Mouse (Mus musculus): Measurements from ENCODE around the gene Hoxb2. TPM values are rescaled to one million over a fixed set of nuclear protein-coding genes. Genes with fewer than 3 reads are reported as not detected.
A peak's percentile ranks its signal among the peaks of the same experiment; 100 is the strongest.

Hoxb2 gene
- polyA plus RNA-seq (2012; rRNA removed): 4.2 and 4.7 TPM in 2 replicates

DNA sequence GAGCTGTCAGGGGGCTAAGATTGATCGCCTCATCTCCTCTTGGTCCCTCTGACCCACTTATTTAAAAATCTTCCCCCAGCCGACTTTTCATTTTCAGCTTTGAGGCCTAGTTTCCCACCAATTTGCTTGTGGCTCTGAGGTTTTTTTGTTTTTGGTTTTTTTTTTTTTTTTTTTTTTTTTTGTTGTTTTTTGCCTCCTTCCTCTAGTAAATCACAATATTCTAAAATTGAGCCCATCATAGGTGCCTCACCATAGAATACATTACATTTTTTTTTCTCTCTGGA, at the start of gene Hoxb2:
Gene Hoxb2, plus strand, starts transcription at position 185 of the 284 bp plus-strand sequence.
- peaks cover 22% of the 10 kb centered on the region for H3K27me3 ChIP-seq (ENCODE audit: control insufficient read depth, insufficient read depth, low read length)
- no peak for DNase-seq
- no peak within 1 kb of the TSS for H3K27ac ChIP-seq (ENCODE audit: insufficient read depth, low read length)
- TF ChIP-seq POLR2A (IDR thresholded peaks at IDR 0.05; ENCODE audit: borderline replicate concordance, insufficient read depth, low read length): no peak
- H3K4me3 ChIP-seq (replicated peaks; ENCODE audit: insufficient read depth, low read depth, low read length): no peak within 1 kb of the TSS
- 27% methylated on average over 2 of the region's 2 CpGs for WGBS
- H3K4me1 ChIP-seq (ENCODE audit: control insufficient read depth, insufficient read depth, low read length): no peaks in the 10 kb centered on the region

DNA sequence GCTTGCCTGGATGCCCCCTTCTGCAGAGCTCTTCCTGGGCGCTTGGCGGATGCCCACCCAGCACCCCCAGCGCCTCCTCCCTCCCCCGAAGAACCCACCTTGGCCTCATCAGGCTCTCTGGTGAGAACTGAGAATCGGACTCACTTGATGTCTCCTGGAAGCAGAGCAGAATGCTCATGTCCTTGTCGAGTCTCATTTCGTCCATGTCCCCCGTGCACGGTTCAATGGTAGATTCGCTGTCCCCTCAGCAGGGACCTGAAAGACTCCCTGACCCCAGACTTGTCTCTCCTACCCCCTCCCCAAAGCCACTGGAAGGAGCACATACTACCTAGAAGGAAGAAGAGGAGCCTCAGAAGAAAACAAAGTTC, 49.3 kb upstream of the Hoxb2 start:
- H3K4me3 ChIP-seq (replicated peaks; ENCODE audit: insufficient read depth, low read depth, low read length): no peak overlapping the region
- H3K27me3 ChIP-seq (ENCODE audit: control insufficient read depth, insufficient read depth, low read length): peaks cover 20% of the 10 kb centered on the region; the same call in 1 of the 2 replicates
- no peak overlapping the region for H3K27ac ChIP-seq (ENCODE audit: insufficient read depth, low read length)
- WGBS: 7% methylated on average over 10 of the region's 10 CpGs
- TF ChIP-seq CTCF (IDR thresholded peaks at IDR 0.05; ENCODE audit: borderline replicate concordance, insufficient read depth, low read depth, low read length) (no peak), POLR2A (IDR thresholded peaks at IDR 0.05; ENCODE audit: borderline replicate concordance, insufficient read depth, low read length) (no peak)
- no peak for DNase-seq
- H3K4me1 ChIP-seq (ENCODE audit: control insufficient read depth, insufficient read depth, low read length): no peaks in the 10 kb centered on the region

- Histone ChIP-seq H3K27ac (ENCODE audit: insufficient read depth, low read length) (no peak overlapping the region), H3K27me3 (ENCODE audit: control insufficient read depth, insufficient read depth, low read length) (peaks cover 20% of the 10 kb centered on the region; the same call in 1 of the 2 replicates), H3K4me1 (ENCODE audit: control insufficient read depth, insufficient read depth, low read length) (no peaks in the 10 kb centered on the region), H3K4me3 (replicated peaks; ENCODE audit: insufficient read depth, low read depth, low read length) (no peak overlapping the region)
- DNase-seq: peak in 1 of 2 experiments; percentile 51
- TF ChIP-seq CTCF (IDR thresholded peaks at IDR 0.05; ENCODE audit: borderline replicate concordance, insufficient read depth, low read depth, low read length): no peak
- TF ChIP-seq POLR2A (IDR thresholded peaks at IDR 0.05; ENCODE audit: borderline replicate concordance, insufficient read depth, low read length): no peak
- whole genome bisulfite sequencing: 2% methylated on average over 15 of the region's 15 CpGs
These were observed 48.5 kb upstream of the Hoxb2 start for GRCm38 (mm10) chr11:96301837-96302236.

DNA sequence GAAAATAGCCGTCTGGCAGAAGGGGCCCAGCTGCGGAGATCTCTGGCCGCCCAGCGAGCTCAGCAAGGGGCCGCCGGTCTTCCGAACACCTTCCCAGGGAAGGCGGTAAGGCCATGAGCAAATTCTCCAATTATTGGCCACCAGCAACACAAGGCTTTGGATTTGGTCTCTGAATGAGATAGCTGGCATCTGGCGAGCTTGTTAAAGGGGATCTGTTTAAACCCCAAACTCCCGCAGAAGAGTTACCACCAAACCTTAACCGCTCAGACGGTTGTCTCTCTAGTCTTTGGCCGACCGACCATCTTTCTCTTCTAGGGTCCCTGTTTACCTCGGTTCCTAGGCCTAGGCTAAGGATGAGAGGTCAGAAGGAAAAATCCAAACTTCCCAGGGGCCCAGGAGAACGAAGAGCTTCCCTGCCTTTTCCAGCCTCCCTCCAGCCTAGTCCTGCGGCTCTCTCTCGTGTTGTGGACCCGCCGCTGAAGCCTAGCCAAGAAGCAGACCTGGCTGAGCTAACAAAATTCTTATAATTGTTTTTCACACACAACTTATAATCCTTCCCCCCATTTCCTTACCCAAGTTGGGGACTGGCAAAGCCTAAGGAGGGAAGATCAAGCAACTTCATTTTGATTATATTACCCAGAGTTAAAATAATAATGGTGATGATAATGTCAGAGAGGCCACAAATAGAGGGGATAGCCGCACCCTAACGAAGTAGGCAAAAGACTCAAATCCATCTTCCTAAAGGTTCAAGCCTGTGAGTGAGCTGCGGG, 47.8 kb upstream of the Hoxb2 start:
- 7% methylated on average over 23 of the region's 23 CpGs for WGBS
- no peak for TF ChIP-seq CTCF (IDR thresholded peaks at IDR 0.05; ENCODE audit: borderline replicate concordance, insufficient read depth, low read depth, low read length)
- H3K4me3 ChIP-seq (replicated peaks; ENCODE audit: insufficient read depth, low read depth, low read length): no peak overlapping the region
- no peak for DNase-seq
- no peaks in the 10 kb centered on the region for H3K4me1 ChIP-seq (ENCODE audit: control insufficient read depth, insufficient read depth, low read length)
- peaks cover 18% of the 10 kb centered on the region; the same call in 1 of the 2 replicates for H3K27me3 ChIP-seq (ENCODE audit: control insufficient read depth, insufficient read depth, low read length)
- H3K27ac ChIP-seq (ENCODE audit: insufficient read depth, low read length): no peak overlapping the region

DNA sequence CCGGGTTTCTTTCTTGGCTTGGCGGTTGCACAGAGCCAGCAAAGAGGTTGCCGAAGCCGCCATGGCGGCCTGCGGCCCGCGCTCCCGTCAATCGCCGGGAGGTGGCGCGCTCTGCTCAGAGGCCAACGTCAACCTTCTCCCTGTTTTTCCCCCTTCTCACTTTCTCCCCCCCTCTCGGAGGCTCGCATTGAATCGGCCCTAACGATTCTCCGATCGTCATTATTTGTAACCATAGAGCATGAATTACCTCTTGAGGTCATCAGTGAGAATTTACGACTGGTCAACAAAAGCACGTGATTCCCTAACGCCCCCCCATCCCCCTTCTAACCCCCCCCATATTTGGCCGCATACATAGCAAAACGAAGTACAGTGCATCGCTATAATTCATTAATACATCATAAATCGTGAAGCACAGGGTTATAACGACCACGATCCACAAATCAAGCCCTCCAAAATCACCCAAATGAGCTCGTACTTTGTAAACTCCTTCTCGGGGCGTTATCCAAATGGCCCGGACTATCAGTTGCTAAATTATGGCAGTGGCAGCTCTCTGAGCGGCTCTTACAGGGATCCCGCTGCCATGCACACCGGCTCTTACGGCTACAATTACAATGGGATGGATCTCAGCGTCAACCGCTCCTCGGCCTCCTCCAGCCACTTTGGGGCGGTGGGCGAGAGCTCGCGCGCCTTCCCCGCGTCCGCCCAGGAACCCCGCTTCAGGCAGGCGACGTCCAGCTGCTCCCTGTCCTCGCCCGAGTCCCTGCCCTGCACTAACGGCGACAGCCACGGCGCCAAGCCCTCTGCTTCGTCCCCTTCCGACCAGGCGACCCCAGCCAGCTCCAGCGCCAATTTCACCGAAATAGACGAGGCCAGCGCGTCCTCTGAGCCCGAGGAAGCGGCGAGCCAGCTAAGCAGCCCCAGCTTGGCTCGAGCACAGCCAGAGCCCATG, 46.9 kb upstream of the Hoxb2 start, which contains the start of gene Hoxb5:
Gene Hoxb5, plus strand, starts transcription at position 186 of the 949 bp plus-strand sequence.
- H3K4me1 ChIP-seq (ENCODE audit: control insufficient read depth, insufficient read depth, low read length): no peaks in the 10 kb centered on the region
- H3K27me3 ChIP-seq (ENCODE audit: control insufficient read depth, insufficient read depth, low read length): peaks cover 15% of the 10 kb centered on the region; the same call in 1 of the 2 replicates
- DNase-seq: no peak
- TF ChIP-seq CTCF (IDR thresholded peaks at IDR 0.05; ENCODE audit: borderline replicate concordance, insufficient read depth, low read depth, low read length) (0 out of 2 replicates have a peak, but pooled peaks have one; percentile 2), POLR2A (IDR thresholded peaks at IDR 0.05; ENCODE audit: borderline replicate concordance, insufficient read depth, low read length) (no peak)
- no peak within 1 kb of the TSS for H3K4me3 ChIP-seq (replicated peaks; ENCODE audit: insufficient read depth, low read depth, low read length)
- 2% methylated on average over 69 of the region's 69 CpGs for WGBS
- H3K27ac ChIP-seq (ENCODE audit: insufficient read depth, low read length): no peak within 1 kb of the TSS

DNA sequence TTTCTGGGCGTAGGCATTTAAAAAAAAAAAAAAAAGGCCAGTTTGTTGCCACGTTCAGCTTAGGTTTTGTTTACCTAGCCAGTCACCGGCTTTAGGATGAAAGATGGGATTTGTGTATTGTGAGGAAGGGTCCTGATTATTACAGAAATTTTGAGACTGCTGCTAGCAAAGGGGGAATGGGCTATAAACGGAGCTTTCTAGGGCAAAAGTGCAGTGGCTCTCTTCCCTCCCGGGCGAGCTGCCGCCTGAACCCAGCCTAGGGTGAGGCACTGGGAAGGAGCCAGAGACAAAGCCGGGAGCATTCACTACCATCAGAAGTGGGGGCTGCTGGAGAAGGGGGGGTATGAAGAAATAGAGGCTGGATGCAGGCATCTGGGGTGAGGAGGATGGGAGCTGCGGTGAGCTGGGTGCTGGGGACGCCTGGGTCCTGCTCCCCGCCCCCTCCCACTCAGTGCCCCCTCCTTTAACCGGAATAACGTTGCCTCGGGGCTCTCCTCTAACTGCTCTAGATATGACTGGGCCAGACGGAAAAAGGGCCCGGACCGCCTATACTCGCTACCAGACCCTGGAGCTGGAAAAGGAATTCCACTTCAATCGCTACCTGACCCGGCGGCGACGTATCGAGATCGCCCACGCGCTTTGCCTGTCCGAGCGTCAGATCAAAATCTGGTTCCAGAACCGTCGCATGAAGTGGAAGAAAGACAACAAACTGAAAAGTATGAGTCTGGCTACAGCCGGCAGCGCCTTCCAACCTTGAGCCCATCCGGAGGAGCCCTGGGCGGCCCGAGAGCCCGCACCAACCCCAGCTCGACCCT, 45.7 kb upstream of the Hoxb2 start:
- peaks cover 12% of the 10 kb centered on the region; the same call in 1 of the 2 replicates for H3K27me3 ChIP-seq (ENCODE audit: control insufficient read depth, insufficient read depth, low read length)
- no peak overlapping the region for H3K4me3 ChIP-seq (replicated peaks; ENCODE audit: insufficient read depth, low read depth, low read length)
- TF ChIP-seq CTCF (IDR thresholded peaks at IDR 0.05; ENCODE audit: borderline replicate concordance, insufficient read depth, low read depth, low read length): no peak
- no peak for TF ChIP-seq POLR2A (IDR thresholded peaks at IDR 0.05; ENCODE audit: borderline replicate concordance, insufficient read depth, low read length)
- no peak overlapping the region for H3K27ac ChIP-seq (ENCODE audit: insufficient read depth, low read length)
- no peaks in the 10 kb centered on the region for H3K4me1 ChIP-seq (ENCODE audit: control insufficient read depth, insufficient read depth, low read length)
- 4% methylated on average over 38 of the region's 38 CpGs for whole genome bisulfite sequencing
- DNase-seq: no peak

GRCm38 (mm10) chr11:96305505-96306182, 44.7 kb upstream of the Hoxb2 start:
- Histone ChIP-seq H3K27me3 (ENCODE audit: control insufficient read depth, insufficient read depth, low read length) (peaks cover 8% of the 10 kb centered on the region; the same call in 1 of the 2 replicates), H3K27ac (ENCODE audit: insufficient read depth, low read length) (no peak overlapping the region), H3K4me3 (replicated peaks; ENCODE audit: insufficient read depth, low read depth, low read length) (no peak overlapping the region), H3K4me1 (ENCODE audit: control insufficient read depth, insufficient read depth, low read length) (no peaks in the 10 kb centered on the region)
- no peak for TF ChIP-seq POLR2A (IDR thresholded peaks at IDR 0.05; ENCODE audit: borderline replicate concordance, insufficient read depth, low read length)
- TF ChIP-seq CTCF (IDR thresholded peaks at IDR 0.05; ENCODE audit: borderline replicate concordance, insufficient read depth, low read depth, low read length): no peak
- 71% methylated on average over 6 of the region's 6 CpGs for WGBS
- DNase-seq: no peak

All from cerebellum, adult 2 months (tissue).